Mouse (Mus musculus): ENCODE data around the gene Cmtm5. TPM values are rescaled to one million over a fixed set of nuclear protein-coding genes. Genes with fewer than 3 reads are reported as not detected.
"Not testable (repeated sequence)": the region's sequence is repeated elsewhere in the genome, so short reads cannot be mapped to it uniquely, and the experiment has no call there.

The Cmtm5 gene
- polyA plus RNA-seq, 1 experiment: not detected

DNA sequence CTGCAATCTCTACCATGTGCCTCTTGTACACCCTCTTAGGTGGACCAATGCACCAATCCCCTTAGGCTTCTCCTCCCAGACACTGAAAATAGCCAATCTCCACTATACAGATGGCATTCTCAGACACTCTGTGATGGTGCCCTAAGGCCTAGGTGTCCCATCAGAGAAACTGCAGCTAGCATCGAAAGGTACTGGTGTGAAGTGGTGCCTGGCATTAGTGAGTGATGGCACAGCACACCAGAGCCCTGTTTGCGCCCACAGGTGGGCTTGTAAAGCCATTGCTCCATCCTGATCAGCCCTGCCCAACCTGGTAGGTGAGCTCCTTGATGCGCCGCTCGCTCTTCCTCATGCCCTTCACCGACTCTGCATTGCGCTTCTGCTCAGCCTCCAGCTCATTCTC lies 7.9 kb downstream of the Cmtm5 start:
- H3K4me3 ChIP-seq (ENCODE audit: insufficient read depth, poor library complexity, severe bottlenecking): no peak overlapping the region
- no peak overlapping the region for H3ac ChIP-seq (ENCODE audit: control insufficient read depth, insufficient read length, low read depth)
- peaks cover 24% of the 10 kb centered on the region for H3K27me3 ChIP-seq (ENCODE audit: control insufficient read depth, insufficient read depth, insufficient read length)
- TF ChIP-seq FOSL1 (IDR thresholded peaks at IDR 0.05; ENCODE audit: insufficient read depth, low read length, poor library complexity, severe bottlenecking) (no peak), CTCF (IDR thresholded peaks at IDR 0.05; ENCODE audit: control insufficient read depth, insufficient read depth, insufficient read length) (no peak), MYOG (IDR thresholded peaks at IDR 0.05; ENCODE audit: control insufficient read depth, extremely low read depth, insufficient read length) (no peak), CEBPB (IDR thresholded peaks at IDR 0.05; ENCODE audit: low read depth) (no peak), MAX (IDR thresholded peaks at IDR 0.05) (no peak), USF1 (IDR thresholded peaks at IDR 0.05; ENCODE audit: low read depth) (no peak), MYOD1 (IDR thresholded peaks at IDR 0.05; ENCODE audit: control insufficient read depth, insufficient read length, low read depth) (no peak)
- no peaks in the 10 kb centered on the region for H3K36me3 ChIP-seq (ENCODE audit: control insufficient read depth, insufficient read depth)
- H3K79me3 ChIP-seq (ENCODE audit: low read depth): no peaks in the 10 kb centered on the region
- H3K79me2 ChIP-seq (ENCODE audit: control insufficient read depth, insufficient read depth): no peaks in the 10 kb centered on the region

DNA sequence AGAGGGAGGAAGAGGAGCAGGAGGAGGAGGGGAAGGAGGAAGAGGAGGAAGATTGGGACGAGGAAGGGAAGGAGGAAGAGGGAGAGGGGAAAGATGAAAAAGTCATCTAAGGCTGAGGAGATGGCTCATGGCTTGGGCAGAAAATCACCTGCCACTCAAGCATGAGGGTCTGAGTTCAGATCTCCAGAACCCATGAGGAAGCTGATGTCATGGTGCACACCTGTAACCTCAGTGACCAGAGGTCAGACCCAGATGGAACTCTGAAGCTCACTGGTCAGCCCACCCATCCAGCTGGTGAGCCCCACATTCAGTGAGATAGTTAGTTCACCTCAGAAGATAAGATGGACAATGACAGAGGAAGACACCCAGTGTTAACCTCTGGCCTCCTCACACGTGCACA lies 8.9 kb downstream of the Cmtm5 start:
- TF ChIP-seq FOSL1 (IDR thresholded peaks at IDR 0.05; ENCODE audit: insufficient read depth, low read length, poor library complexity, severe bottlenecking) (no peak), MYOG (IDR thresholded peaks at IDR 0.05; ENCODE audit: control insufficient read depth, extremely low read depth, insufficient read length) (no peak), CTCF (IDR thresholded peaks at IDR 0.05; ENCODE audit: control insufficient read depth, insufficient read depth, insufficient read length) (no peak), MYOD1 (IDR thresholded peaks at IDR 0.05; ENCODE audit: control insufficient read depth, insufficient read length, low read depth) (no peak), USF1 (IDR thresholded peaks at IDR 0.05; ENCODE audit: low read depth) (no peak), MAX (IDR thresholded peaks at IDR 0.05) (no peak), CEBPB (IDR thresholded peaks at IDR 0.05; ENCODE audit: low read depth) (no peak)
- Histone ChIP-seq H3K79me3 (ENCODE audit: low read depth) (no peaks in the 10 kb centered on the region), H3K27me3 (ENCODE audit: control insufficient read depth, insufficient read depth, insufficient read length) (peaks cover 30% of the 10 kb centered on the region), H3ac (ENCODE audit: control insufficient read depth, insufficient read length, low read depth) (no peak overlapping the region), H3K36me3 (ENCODE audit: control insufficient read depth, insufficient read depth) (no peaks in the 10 kb centered on the region), H3K79me2 (ENCODE audit: control insufficient read depth, insufficient read depth) (no peaks in the 10 kb centered on the region), H3K4me3 (ENCODE audit: insufficient read depth, poor library complexity, severe bottlenecking) (no peak overlapping the region)

DNA sequence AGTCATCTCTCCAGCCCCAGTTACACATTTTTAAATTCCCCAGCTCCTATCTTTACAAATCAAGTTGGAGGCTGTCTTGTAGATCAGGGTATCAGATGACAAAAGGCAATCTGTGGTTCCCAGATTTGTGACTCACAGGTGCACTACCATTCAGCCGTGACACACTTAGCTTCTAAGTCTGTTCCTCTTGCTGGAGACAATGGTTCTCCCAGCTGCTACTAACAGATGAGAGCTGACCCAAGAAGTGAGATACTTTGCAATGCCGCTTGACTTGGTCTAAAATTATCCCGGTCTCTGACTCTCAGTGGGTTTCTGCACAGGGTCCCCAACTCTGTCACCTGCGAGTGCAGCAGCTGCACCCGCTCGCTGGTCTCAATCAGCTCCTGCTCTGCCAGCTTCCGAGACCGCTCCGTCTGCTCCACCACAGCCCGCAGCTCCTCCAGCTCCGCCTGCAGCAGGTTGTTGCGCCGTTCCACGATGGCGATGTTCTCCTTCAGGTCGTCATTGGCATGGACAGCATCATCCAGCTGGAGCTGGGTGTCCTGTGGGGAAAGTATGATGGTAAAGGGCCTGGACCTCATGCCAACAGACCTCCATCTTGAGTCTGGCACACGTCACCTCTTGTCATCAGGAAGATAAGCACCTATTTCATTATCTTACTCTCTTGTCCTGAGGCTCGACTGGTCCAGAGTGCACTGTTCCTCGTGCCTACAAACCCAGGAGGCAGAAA lies 10.1 kb downstream of the Cmtm5 start:
- H3K27me3 ChIP-seq (ENCODE audit: control insufficient read depth, insufficient read depth, insufficient read length): peaks cover 29% of the 10 kb centered on the region
- H3K36me3 ChIP-seq (ENCODE audit: control insufficient read depth, insufficient read depth): no peaks in the 10 kb centered on the region
- no peak overlapping the region for H3K4me3 ChIP-seq (ENCODE audit: insufficient read depth, poor library complexity, severe bottlenecking)
- H3K79me3 ChIP-seq (ENCODE audit: low read depth): no peaks in the 10 kb centered on the region
- TF ChIP-seq MAX (IDR thresholded peaks at IDR 0.05) (no peak), MYOD1 (IDR thresholded peaks at IDR 0.05; ENCODE audit: control insufficient read depth, insufficient read length, low read depth) (peak; percentile 62)
- no peaks in the 10 kb centered on the region for H3K79me2 ChIP-seq (ENCODE audit: control insufficient read depth, insufficient read depth)
- H3ac ChIP-seq (ENCODE audit: control insufficient read depth, insufficient read length, low read depth): no peak overlapping the region

DNA sequence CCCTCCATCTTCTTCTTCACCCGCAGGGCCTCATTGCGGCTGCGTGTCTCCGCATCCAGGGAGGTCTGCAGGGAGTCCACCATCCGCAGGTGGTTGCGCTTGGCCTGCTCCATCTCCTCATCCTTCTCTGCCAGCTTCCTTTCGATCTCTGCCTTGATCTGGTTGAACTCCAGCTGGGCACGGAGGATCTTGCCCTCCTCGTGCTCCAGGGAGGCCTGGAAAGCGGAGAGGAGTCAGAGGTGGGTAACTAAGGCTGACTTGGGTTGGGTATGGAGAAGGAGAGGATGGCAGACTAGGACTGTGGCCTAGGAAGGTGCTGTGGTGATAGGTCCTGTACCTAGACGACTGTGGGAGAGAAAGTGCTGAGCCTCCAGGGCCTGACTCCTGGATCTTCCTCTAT lies 10.9 kb downstream of the Cmtm5 start:
- H3K4me3 ChIP-seq (ENCODE audit: insufficient read depth, poor library complexity, severe bottlenecking); H3K79me2 ChIP-seq (ENCODE audit: control insufficient read depth, insufficient read depth); H3ac ChIP-seq (ENCODE audit: control insufficient read depth, insufficient read length, low read depth); H3K36me3 ChIP-seq (ENCODE audit: control insufficient read depth, insufficient read depth); H3K79me3 ChIP-seq (ENCODE audit: low read depth): not testable (repeated sequence)
- H3K27me3 ChIP-seq (ENCODE audit: control insufficient read depth, insufficient read depth, insufficient read length): peaks cover 26% of the 10 kb centered on the region

DNA sequence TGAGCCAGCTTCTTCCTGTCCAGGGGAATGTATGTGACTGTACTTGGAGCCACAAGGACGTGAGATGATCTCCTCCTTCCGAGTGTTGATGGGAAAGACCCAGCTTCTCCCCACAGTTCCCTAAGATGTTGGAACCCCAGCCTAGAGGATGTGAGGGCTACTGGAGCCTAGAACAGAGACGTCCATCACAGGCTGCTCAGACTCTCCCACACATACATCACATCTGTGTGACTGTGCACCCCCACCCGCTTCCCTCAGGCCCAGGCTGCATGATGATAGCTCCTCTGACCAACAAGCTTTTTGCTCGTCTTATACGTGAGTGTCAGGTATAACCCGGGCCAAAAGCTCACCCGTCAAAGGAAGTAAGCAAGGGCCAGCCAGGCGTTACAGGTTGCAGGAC lies 12.7 kb downstream of the Cmtm5 start:
- Histone ChIP-seq H3K36me3 (ENCODE audit: control insufficient read depth, insufficient read depth) (no peaks in the 10 kb centered on the region), H3K79me3 (ENCODE audit: low read depth) (no peaks in the 10 kb centered on the region), H3K4me3 (ENCODE audit: insufficient read depth, poor library complexity, severe bottlenecking) (no peak overlapping the region), H3ac (ENCODE audit: control insufficient read depth, insufficient read length, low read depth) (no peak overlapping the region), H3K79me2 (ENCODE audit: control insufficient read depth, insufficient read depth) (no peaks in the 10 kb centered on the region), H3K27me3 (ENCODE audit: control insufficient read depth, insufficient read depth, insufficient read length) (peaks cover 34% of the 10 kb centered on the region)
- TF ChIP-seq MAX (IDR thresholded peaks at IDR 0.05) (no peak), USF1 (IDR thresholded peaks at IDR 0.05; ENCODE audit: low read depth) (no peak)

DNA sequence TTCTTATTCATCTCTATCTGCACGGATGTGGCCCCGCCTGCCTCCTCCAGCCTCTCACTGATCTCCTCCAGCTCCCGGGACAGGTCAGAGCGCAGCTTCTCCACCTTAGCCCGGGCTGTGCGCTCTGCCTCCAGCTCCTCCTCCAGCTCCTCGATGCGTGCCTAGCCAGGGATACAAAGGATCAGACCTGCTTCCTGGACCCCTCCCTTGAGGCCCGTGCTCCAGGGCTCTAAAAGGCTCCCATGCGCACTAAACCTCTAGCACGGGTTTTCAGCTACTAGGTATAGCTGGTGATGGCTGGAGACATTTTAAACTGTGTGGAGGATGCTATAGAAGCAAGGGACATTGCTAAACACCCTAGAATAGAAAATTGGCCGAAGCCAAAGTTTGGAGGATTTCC lies 14.4 kb downstream of the Cmtm5 start:
- H3ac ChIP-seq (ENCODE audit: control insufficient read depth, insufficient read length, low read depth): no peak overlapping the region
- no peaks in the 10 kb centered on the region for H3K36me3 ChIP-seq (ENCODE audit: control insufficient read depth, insufficient read depth)
- no peak overlapping the region for H3K4me3 ChIP-seq (ENCODE audit: insufficient read depth, poor library complexity, severe bottlenecking)
- TF ChIP-seq CTCF (IDR thresholded peaks at IDR 0.05; ENCODE audit: control insufficient read depth, insufficient read depth, insufficient read length): no peak
- TF ChIP-seq MYOG (IDR thresholded peaks at IDR 0.05; ENCODE audit: control insufficient read depth, extremely low read depth, insufficient read length): no peak
- TF ChIP-seq USF1 (IDR thresholded peaks at IDR 0.05; ENCODE audit: low read depth): no peak
- H3K79me2 ChIP-seq (ENCODE audit: control insufficient read depth, insufficient read depth): no peaks in the 10 kb centered on the region
- H3K79me3 ChIP-seq (ENCODE audit: low read depth): no peaks in the 10 kb centered on the region
- peaks cover 38% of the 10 kb centered on the region for H3K27me3 ChIP-seq (ENCODE audit: control insufficient read depth, insufficient read depth, insufficient read length)

Data from C2C12 (cell line).